Mouse (Mus musculus) liver, embryonic 14.5 days (tissue): Measurements from ENCODE around the gene Dexi.

ENCODE experiments used
- CTCF ChIP-seq: IDR thresholded peaks from 2 replicates; pipeline ENCODE4 v1.5.1; 2016; ENCODE audit warnings: antibody characterized with exemption, low read depth, control low read depth
- EP300 ChIP-seq: IDR thresholded peaks from 2 replicates; pipeline ENCODE4 v1.6.1; 2016; ENCODE audit warnings: antibody characterized with exemption, low read depth

GRCm38 (mm10) chr16:10533781-10534180, 9.1 kb downstream of the Dexi start:
- TF ChIP-seq CTCF: no peak
- TF ChIP-seq EP300: no peak
